Mouse (Mus musculus) yolk sac, embryonic 10.5 days (tissue): ENCODE data around the gene Dtnb.

Experiments
- DNase-seq: peaks from one replicate; pipeline ENCODE4 v3.0.0-alpha.2; 2017; ENCODE audit warnings: low spot score

The Dtnb gene

DNA sequence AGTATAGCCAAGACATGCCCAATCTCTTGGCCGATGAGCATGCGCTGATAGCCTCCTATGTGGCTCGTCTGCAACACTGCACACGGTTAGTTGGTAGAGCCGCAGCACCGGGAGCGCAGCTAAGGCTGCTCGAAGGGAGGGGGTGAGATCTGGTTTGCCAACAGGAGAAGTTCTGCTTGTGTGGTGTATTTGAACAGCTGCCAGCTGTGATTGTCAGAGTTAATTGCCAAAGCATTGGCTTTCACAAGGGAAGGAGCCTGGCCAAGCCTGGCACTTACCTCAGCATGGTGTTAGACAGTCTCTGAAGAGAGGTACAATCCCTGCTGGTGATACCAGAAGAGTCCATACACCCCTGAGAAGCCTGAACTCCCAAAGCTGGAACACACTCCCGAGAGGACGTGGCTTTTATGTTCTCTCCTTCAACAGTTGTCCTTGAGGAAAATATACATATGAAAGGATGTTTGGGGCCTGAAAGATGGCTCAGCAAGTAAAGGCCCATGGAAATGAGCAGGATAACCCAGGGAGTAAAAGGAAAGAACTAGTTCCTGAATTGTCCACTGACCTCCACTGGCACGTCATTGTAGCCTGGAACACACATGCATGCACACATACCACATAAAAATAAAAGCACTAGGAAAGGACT is 160.6 kb downstream of the Dtnb start:
- no peak for DNase-seq

DNA sequence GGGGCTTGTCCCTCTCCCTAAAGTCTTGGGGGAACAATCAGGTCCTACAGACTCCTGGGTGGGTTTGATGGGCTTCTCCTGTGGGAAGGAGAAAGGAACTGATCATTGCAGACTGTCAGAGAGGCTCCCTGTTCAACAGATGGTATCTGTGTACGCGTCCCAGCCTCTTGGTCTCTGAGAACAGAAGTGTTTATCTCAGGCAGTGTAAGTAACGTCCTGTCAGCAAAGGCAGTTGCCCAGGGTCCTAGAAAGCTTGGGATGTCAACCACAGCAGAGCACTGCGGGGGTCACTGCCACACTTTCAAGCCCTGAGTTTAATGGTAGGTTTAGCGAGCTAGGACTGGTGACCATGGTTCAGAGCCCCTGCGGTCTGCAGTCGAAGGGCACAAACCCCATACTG is 161.1 kb downstream of the Dtnb start:
- DNase-seq, result no peak

DNA sequence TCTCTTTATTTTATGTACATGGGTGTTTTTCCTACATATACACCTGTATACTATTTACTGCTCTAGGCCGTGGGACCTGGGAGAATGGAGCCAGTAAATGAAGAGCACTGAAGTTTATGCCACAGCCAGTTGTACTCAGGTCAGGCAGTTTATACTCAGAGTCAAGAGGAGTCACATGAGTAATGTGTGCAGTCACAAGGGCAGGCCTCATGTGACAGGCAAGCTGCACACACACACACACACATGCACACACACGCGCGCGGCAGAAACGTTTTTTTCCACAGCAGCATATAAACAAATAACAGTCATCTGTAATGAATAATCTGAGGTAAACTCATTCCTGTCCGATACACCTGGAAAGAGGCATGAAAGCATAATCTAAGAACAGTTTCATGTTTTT is 164.8 kb downstream of the Dtnb start:
- peak; percentile 39 for DNase-seq

DNA sequence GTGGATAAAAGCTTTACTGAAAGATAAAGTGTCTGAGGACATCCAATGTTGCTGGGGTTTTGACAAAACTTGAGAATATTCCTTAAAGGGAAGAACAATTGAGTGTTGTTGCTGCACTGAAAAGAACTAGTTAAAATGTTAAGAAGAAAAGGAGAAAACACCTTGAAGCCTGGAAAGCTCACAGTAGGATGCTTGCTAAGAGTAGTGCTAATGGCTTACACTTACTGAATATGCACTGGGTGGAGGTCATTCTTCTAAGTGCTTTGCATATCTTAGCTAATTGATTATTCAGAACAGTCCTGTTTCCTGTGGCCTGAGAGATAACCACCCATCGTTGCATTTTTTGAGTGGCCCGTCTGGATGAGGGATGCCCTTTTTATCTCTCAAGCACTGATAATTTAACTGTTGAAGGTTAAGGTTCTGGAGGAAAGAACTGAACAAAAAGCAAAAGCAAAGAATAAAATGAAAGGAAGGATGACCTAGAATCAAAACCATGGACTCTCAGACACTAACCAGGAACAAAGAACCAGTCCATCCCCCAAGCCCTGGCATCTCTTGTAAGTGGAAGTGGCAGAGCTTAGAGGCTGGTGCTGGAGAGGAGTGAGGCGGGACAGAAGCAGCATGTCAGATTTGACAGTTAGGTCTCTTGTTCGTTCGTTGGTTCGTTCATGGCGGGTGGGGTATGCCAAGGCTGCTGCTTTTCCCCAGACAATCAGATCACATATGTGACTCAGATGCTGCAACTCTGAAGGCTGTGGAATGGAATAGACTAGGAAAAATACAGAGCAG is 166.8 kb downstream of the Dtnb start:
- no peak for DNase-seq

DNA sequence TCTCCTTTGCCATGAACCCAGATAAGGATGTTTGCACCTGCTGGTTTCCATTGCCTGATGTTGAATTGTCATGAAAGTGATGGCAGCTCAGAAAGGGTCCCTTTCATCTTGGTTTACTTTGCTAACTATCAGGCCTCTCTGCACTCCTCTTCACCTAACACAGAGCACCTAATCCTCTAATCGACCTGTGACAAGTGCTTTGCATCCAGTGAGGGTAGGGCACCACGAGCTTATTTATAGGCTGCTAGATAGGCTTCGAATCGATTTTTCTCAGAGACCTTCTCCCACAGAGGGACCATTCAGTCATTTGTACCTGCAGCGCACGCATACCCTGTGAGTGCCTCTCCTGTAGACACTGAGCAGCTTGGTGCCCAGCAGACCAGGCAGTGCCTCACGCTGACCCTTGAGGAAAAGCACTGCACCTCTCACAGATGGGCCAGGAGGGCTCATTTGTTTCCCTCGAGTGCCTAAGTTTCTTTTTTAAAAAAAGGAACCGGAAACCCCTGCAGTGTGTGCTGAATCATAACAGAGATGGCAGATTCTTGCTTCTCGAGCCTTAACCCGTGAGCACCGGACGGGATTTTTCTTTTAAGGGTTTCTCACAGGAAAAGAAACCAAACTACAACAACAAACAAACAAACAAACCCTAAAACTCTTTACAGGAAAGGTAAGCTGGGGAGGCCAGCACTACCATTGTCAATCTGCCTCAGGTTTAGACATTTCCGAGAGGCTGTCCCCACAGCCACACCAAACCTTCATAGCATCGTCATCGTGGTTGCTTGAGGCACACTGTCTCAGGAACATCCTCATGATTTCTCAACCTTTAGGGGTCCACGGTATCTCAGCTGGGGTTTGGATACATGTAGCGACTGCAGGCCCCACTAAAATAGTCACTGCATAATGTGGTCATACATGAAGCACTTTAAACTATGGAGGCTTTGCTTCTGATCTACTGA is 167.8 kb downstream of the Dtnb start:
- no peak for DNase-seq

DNA sequence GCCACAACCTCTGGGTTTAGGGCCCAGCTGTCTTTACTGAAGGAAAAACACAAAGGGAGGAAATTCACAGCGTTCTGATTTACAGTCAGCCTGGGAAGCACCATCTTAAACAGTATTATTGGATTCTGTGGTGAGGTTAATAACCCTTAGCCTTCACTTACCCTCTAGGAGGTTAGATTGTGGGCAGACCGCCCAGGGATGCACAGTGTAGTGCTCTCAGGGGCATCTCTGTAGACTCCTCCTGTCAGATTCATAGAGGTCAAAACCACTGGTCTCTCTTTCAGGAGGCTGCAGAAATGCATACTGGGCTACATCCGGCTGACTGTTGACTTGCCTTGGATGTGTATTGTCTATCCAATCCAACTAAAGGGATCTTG is 168.5 kb downstream of the Dtnb start:
- no peak for DNase-seq

DNA sequence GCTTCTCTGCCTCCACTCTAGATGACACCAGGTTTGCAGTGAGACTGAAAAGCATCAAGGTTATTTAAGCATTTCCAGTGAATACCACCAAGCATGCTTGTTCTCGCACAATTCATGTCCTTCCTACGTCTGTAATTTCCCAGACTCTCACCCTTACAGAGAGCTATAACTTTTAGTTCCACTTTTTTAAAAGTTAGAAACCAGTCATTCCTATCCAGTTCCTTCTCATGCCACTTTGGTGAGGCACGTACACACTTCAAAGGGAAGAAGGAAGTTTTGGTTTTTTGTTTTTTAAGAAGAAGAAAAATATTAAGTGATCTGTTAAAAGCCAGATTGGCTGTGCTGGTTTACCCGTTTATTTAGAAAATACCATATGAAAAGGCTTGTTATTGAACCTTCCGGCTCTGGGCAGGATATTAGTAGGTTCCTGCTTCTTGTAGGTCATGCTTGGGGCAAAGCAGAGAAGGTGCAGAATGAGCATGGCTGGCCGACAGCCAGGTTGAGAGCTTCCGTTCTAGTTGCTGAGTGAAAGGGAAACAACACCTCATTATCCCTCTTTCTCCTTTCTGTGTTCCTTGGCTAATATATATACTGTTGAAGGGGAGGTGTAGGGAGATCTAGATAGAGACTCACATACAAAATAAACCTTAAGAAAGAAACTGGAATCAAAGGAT is 173.4 kb downstream of the Dtnb start:
- DNase-seq, result no peak

DNA sequence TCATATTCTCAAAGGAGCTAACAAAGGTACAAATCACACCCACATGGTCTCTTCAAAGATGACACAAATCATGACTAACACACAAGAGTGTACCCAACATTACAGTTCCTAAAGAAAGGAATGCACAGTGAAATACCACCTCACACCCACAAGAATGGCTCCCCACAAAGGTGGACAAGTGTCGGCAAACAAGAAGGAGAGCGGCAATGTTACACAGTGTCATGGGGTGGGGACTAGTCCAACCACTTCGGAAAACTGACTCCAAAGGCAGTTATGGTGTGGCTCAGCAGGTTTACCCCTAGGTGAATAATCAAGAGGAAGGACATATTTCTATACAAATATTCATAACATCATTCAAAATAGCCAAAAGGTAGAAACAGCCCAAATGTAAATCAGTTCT is 174.2 kb downstream of the Dtnb start:
- DNase-seq, result no peak

DNA sequence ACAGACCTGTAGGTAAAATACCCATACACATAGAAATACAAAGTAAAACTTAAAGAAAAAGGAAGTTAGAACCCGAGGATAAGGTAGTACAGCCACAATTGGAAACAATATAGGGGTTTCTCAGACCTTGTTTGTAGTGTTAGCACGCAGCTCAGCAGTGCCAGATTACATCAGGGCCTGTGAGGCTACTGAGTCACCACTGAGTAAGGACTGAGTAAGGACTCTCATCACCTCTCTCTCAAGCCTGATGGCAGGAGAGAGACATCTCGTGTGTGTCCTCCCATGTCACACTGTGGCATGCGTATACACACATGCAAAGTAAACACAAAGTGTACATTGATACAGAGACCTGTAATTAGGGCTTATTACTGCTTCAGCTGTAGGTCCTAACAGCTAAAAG is 175.4 kb downstream of the Dtnb start:
- DNase-seq, result no peak

DNA sequence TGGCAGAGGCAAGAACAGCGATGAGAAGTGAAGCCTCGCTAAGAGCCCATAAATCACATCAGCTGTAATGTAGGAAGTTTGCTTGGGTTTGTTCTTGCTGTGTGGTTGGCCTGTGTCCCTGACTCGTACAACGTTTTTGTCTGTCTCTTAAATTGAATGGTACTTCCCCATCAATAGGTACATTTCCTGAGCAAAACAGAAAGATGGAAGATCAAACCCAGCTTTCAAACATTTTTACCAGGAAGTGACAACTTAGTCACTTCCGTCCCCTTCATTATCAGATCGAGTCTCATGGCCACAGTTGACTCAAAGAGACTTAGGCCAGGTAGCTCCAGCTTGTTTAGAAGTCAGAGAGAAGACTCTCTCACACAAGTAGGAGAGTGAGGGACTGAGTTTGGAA is 183.3 kb downstream of the Dtnb start:
- no peak for DNase-seq

DNA sequence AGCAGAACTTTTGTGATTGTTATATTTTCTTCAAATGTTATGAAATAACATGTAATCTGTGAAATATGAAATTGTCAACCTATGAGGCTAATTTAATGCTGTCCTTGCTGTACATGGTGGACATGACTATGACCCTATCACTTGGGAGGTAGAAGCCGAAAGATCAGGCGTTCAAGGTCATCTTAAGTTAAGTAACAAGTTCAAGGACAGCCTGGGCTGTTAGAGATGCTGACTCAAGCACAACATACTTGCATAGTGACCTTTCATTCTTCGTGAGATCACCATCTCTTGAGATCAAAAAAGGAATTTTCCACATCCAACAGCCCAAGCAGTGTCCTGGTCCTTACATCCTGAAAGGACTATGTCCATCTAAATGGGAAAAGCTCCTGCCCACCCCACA is 184.0 kb downstream of the Dtnb start:
- DNase-seq, result no peak

DNA sequence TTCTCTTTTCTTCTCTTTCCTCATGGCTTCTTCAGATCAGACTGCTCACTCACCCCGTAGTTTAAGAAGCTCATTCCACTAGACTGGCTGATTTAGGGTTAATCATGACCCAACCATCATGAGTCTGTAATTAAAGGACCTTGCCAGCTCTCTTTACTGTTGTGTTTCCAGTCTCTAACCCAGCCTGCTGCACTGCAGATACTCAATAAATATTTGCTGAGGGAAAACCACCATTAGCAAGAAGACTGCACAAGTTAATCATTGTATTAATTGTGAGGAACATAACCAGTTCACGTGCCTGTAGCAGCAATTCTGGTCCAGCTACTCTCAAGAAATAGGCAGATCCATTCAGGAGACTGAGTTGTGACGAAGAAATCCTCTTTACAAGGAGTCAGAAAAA is 185.9 kb downstream of the Dtnb start:
- DNase-seq, result peak; percentile 26

DNA sequence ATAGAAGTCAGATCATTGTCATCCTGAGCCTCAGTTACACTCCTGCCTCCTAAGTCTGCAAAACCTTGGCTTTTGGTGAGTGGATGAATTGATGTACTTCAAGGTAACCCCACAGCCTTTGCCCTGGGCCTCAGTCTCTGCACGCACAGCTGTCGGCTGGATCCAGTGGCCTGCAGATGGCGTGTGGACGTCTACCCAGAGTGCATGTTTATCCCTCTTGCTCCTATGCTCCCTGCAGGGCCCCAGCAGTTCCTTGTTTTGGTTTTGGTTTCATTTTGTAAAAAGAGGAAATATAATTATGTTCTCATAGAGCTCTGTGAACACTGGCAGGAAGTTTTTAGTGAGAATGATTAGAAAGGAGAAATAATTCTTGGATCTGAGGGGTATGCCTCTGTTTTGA is 187.2 kb downstream of the Dtnb start:
- DNase-seq, result peak; percentile 29

DNA sequence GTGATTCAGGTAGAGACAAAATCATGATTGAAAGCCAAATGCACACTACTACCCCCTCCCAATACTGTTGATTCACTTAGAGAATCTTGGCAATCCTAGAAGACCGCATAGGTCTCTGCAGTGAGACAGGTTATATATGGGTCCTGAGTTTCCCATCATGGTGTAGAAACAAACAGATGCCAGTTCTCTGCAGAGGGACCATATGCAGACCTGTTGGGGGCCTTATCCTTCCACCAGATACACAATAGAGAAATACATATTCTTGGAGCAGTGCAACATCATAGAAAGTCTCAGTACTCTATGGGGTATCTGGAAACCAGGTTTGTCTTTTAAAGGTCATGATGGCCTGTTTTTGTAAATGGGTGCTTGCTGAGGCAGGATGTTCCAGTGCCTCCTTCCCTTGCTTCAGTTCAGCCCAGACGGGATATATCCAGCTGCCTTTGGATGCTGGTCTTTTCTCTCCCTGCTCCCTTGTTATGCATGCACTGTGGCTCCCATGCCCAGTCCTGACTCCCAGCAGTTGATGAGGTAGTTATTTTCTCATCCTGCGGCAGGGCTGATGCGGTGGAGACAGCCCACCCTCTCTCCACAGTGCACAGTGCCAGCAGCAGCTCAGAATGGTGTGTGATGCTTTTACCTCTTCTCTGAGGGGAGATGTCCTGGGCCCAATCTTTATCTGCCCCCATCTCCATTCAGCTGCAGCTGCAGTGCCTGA is 188.9 kb downstream of the Dtnb start:
- DNase-seq, result no peak

DNA sequence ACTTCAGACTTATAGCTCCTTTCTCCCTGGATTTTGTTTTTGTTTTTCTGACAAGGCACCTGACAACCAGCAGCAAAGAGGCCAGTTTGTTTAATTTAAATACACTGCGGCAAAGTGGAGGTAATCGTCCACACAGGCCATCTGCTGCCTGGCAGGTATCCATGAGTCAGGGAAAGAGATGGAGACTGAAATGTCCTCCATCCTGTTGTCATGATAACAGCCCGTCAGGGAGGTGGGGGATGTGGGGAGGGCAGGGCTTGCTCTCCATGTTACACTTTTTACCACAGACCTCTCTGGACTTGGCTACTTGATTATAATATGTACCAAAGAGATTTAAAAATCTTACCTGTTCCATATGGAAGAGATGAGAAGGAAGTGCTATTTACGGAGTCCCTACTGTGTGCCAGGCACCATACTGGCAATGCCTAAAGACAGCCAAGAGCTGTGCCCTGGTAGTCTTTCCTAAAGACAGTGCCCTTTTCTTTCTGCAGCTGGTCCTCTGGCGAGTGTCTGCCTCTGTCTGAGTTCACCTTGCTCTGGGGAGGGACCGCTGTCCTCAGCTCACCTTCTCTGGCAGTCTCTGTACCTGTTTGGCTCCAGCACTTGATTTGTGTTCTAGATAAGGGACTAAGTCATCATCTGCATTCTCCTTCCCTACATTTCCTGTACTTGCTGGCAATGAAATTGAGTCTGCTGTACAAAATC is 189.6 kb downstream of the Dtnb start:
- no peak for DNase-seq

DNA sequence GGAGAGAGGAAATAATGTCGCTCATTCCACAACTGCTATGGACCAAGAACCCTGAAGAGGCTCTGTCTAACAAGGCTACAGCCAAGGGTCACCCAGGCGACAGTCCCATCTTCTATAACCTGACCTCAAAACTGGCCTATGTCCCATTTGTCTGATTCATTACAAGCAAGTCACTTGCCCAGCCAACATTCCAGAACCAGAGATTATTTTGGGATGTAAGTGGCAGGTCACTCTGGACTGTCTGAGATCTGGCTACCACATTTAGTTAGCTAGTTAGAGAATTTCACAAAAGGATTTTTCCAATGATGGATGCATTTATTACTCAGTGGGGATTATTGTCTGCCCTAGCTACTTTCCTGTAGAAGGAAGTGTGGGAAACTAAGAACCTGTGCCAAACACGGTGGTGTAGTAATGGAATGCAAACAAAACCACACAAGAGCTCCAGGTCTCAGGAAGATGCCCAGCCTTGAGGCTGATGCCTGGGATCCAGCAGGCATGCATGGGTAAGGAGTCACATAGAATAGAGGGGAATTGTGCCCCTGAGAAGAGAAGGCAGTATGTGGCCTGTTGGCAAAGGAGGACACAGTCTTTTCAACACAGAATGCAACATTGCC is 192.1 kb downstream of the Dtnb start:
- DNase-seq, result no peak

DNA sequence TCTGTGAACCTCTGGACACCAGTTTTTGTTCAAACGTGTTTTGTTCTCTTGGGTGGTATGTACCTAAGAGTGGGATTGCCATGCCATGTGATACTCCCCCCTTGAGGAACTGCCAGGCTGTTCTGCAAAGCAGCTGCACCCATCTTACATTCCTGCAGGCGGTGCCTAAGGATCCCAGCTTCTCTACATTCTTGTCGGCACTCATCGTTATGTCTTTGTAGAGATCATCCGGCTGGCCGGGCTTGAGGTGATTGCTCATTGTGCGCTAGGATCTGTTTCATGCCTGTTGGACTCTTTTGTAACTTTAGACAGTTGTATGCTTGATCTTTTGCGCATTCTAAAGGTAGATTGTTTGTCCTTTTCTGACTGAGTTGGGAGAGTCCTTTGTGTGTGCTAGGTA is 195.2 kb downstream of the Dtnb start:
- no peak for DNase-seq

DNA sequence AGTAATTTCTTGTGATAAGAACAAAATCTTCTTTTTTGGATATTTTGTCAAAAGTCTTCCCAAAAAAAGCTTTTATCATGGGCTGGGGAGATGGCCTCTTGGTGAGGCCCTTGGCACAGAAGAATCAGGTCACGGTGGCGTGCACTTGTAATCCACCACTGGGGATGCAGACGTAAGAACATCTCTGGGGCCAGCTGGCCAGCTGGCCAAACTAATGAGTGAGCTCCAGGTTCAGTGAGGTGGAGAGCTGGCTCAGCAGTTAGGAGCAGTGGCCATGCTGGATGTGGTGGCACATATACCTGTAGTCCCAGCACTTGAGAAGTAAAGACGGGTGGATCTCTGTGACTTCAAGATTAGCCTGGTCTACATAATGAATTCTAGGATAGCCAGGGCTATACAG is 196.2 kb downstream of the Dtnb start:
- DNase-seq, result no peak

DNA sequence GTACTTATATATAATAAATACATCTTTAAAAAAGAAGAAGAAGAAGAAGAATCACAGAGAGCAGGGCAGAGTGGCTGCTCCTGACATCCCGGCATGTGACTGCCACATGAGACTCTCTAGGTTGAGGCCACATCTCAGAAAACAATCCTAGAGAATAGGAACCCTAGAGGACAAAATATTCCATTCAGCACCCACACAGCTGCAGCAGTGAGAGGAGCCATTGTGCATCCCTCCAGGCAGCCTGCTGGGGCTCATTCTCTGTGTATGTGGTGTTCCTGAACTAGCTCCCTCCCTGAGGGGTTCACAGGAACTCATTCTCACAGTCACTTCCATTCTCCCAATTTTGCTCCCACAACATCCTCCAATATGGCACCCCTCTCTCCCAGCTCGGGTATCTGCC is 198.4 kb downstream of the Dtnb start:
- no peak for DNase-seq

DNA sequence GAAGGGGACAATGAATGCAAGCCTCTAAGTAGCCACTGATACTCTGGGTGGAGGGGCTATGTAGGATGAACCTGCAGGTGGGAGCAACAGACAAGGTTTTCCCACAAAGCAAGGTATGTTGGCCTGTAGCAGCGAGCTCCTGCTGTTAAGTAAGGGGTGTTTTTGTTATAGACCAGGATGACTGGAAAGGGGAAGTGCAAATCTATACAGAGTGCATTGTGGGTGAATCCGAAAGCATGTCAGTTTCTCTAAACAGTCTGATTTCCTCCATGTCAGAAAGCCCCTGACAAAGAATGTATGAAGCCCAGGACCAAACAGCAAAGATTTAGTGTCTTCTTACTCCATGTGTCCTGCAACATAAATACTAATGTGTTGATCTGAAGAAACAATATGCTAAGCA is 198.9 kb downstream of the Dtnb start:
- no peak for DNase-seq

DNA sequence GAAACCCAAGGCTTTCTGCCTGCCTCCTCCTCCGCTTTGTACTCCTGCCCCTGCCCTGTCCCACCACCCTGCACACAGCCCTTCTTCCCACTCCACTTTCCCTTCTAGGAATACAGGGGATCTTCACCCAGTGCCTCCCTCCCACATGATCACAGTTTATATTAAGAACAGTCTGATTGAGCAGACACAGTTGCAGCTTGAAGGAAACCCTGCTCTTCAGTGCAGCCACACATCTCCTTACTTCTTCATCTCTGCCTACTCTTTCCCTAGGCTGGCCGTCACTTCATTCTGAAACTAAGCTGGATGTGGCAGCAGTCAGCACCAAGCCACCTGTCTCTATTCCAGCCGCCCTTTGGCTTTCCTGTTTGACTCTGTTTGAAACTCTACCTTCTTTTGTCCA is 201.5 kb downstream of the Dtnb start:
- no peak for DNase-seq
